10 mouse cellular contexts compared by ENCODE assay signal in genomic region chr17:25270795-25271335, GRCm38 (mm10). TPM values are rescaled to one million over a fixed set of nuclear protein-coding genes. Genes with fewer than 3 reads are reported as not detected.
DNase-seq lines count a peak whose midpoint lies in the region; ATAC-seq and TF ChIP-seq lines count a peak whose summit lies in the region.
"Had no signal": no experiment of that assay in that cellular context is flagged by ENCODE, and none has a peak within 500 bp of the region (broad histone marks: within the 10 kb centered on the region; RNA-seq: fewer than 3 reads in every experiment).

No protein-coding gene starts in this region.

- 91% methylated on average over 2 of the region's 2 CpGs for WGBS in forebrain, embryonic 12.5 days
- 97% methylated on average over 2 of the region's 2 CpGs for WGBS in limb, embryonic 14.5 days
- WGBS in neural tube, embryonic 14.5 days: 82% methylated on average over 2 of the region's 2 CpGs

- DNase-seq in lung, adult 18-20 months: peak; percentile 21 to 57
- no peak for DNase-seq in lung, postnatal 14 days
- DNase-seq in limb, embryonic 14.5 days (ENCODE audit: low spot score): no peak
- DNase-seq in gastrocnemius, adult 8-10 months (ENCODE audit: low spot score in 2 of 2): no peak
- DNase-seq in left cerebral cortex, postnatal 4 days: no peak
- no peak for DNase-seq in spleen, adult 12 weeks (ENCODE audit: low spot score)
- DNase-seq: layer of hippocampus, adult 9-11 months; right cerebral cortex, postnatal 25 days had no signal

- H3K9me3 ChIP-seq in forebrain, embryonic 12.5 days: no peaks in the 10 kb centered on the region
- no peaks in the 10 kb centered on the region for H3K9me3 ChIP-seq in limb, embryonic 14.5 days (ENCODE audit: control insufficient read depth, low read length)
- H3K9me3 ChIP-seq in neural tube, embryonic 14.5 days (ENCODE audit: control insufficient read depth, low read length): no peaks in the 10 kb centered on the region

- no peak for ATAC-seq in forebrain, embryonic 12.5 days (ENCODE audit: low FRiP score)
- no peak for ATAC-seq in limb, embryonic 14.5 days (ENCODE audit: low FRiP score, low read depth)
- no peak for ATAC-seq in neural tube, embryonic 14.5 days (ENCODE audit: low read depth)

- peaks cover 45% of the 10 kb centered on the region for H3K36me3 ChIP-seq in forebrain, embryonic 12.5 days (replicated peaks)
- peaks cover 54% of the 10 kb centered on the region for H3K36me3 ChIP-seq in limb, embryonic 14.5 days (ENCODE audit: control insufficient read depth, insufficient read depth, low read length)
- H3K36me3 ChIP-seq in neural tube, embryonic 14.5 days (ENCODE audit: control insufficient read depth, insufficient read depth, low read length): peaks cover 29% of the 10 kb centered on the region

- no peak for TF ChIP-seq POLR2A in limb, embryonic 14.5 days (IDR thresholded peaks at IDR 0.05; ENCODE audit: borderline replicate concordance, extremely low read depth, insufficient read depth, insufficient read length)

- peak overlapping the region; percentile 99 for H3K4me2 ChIP-seq in forebrain, embryonic 12.5 days
- peak overlapping the region; percentile 98; the same call in 1 of the 2 replicates for H3K4me2 ChIP-seq in limb, embryonic 14.5 days (replicated peaks; ENCODE audit: low read depth, low read length, severe bottlenecking)
- peak overlapping the region; percentile 96; the same call in 1 of the 2 replicates for H3K4me2 ChIP-seq in neural tube, embryonic 14.5 days (ENCODE audit: low read depth, low read length)

- intact Hi-C loops in left cerebral cortex, postnatal 4 days (cut with DNase I): loop anchor here (5.0 kb wide), 1 partner anchor 254 kb away; the partner anchor contains the start of genes Cramp1l and Ift140

- H3K27ac ChIP-seq in forebrain, embryonic 12.5 days: no peak overlapping the region
- H3K27ac ChIP-seq in limb, embryonic 14.5 days (replicated peaks; ENCODE audit: low read depth, low read length): no peak overlapping the region
- H3K27ac ChIP-seq in neural tube, embryonic 14.5 days (ENCODE audit: low read depth, low read length): no peak overlapping the region

- no peaks in the 10 kb centered on the region for H3K27me3 ChIP-seq in forebrain, embryonic 12.5 days
- no peaks in the 10 kb centered on the region for H3K27me3 ChIP-seq in limb, embryonic 14.5 days (ENCODE audit: control insufficient read depth, insufficient read depth, low read length)
- H3K27me3 ChIP-seq in neural tube, embryonic 14.5 days (ENCODE audit: control insufficient read depth, insufficient read depth, low read length): no peaks in the 10 kb centered on the region

- peaks cover 39% of the 10 kb centered on the region for H3K4me1 ChIP-seq in forebrain, embryonic 12.5 days
- H3K4me1 ChIP-seq in limb, embryonic 14.5 days (ENCODE audit: control insufficient read depth, insufficient read depth, low read length): peaks cover 18% of the 10 kb centered on the region
- peaks cover 21% of the 10 kb centered on the region for H3K4me1 ChIP-seq in neural tube, embryonic 14.5 days (ENCODE audit: control insufficient read depth, insufficient read depth, low read length)

- peak overlapping the region; percentile 21; the same call in 1 of the 2 replicates for H3K9ac ChIP-seq in forebrain, embryonic 12.5 days
- H3K9ac ChIP-seq in limb, embryonic 14.5 days (ENCODE audit: low read depth, low read length, severe bottlenecking): peak overlapping the region; percentile 100
- no peak overlapping the region for H3K9ac ChIP-seq in neural tube, embryonic 14.5 days (replicated peaks; ENCODE audit: low read depth, low read length)

- H3K4me3 ChIP-seq in forebrain, embryonic 12.5 days (replicated peaks): peak overlapping the region; percentile 97
- peak overlapping the region; percentile 99 for H3K4me3 ChIP-seq in limb, embryonic 14.5 days (replicated peaks; ENCODE audit: low read length)
- no peak overlapping the region for H3K4me3 ChIP-seq in neural tube, embryonic 14.5 days (ENCODE audit: low read depth, low read length)

RNA-seq across cellular contexts. Expression of gene Ube2i, which starts 3.6 kb away (rescaled TPM):
- 849 and 866 TPM in 2 replicates for polyA plus RNA-seq in forebrain, embryonic 12.5 days (2016; fragmentation: Nextera tagmentation; extraction: Ambion mirVana)
- polyA plus RNA-seq in limb, embryonic 14.5 days (2012; rRNA removed): 434 and 540 TPM in 2 replicates
- polyA plus RNA-seq in limb, embryonic 14.5 days (2014; fragmentation: Nextera tagmentation; extraction: Ambion mirVana): 533 and 582 TPM in 2 replicates
- 405 and 444 TPM in 2 replicates for polyA plus RNA-seq in neural tube, embryonic 14.5 days (2014; fragmentation: Nextera tagmentation; extraction: Ambion mirVana)
- total RNA-seq in gastrocnemius, adult 8-10 months (2022): 10 to 100 TPM; 57.0 to 66.7 (median 58.0) TPM
- total RNA-seq in left cerebral cortex, postnatal 4 days (2021): 100 to 1,000 TPM; 297 to 302 TPM

RNA-seq across cellular contexts. Expression of gene Baiap3, which starts 14.7 kb away (rescaled TPM):
- polyA plus RNA-seq in forebrain, embryonic 12.5 days (2016; fragmentation: Nextera tagmentation; extraction: Ambion mirVana): 2.9 and 3.8 TPM in 2 replicates
- 1.5 and 1.9 TPM in 2 replicates for polyA plus RNA-seq in limb, embryonic 14.5 days (2012; rRNA removed)
- polyA plus RNA-seq in limb, embryonic 14.5 days (2014; fragmentation: Nextera tagmentation; extraction: Ambion mirVana): 0.89 and 1.5 TPM in 2 replicates
- 5.8 and 7.1 TPM in 2 replicates for polyA plus RNA-seq in neural tube, embryonic 14.5 days (2014; fragmentation: Nextera tagmentation; extraction: Ambion mirVana)
- total RNA-seq in gastrocnemius, adult 8-10 months (2022): not detected
- total RNA-seq in left cerebral cortex, postnatal 4 days (2021): 10 to 100 TPM in 1 of 2 experiments, 1 to 10 TPM in 1; 5.2 to 24.2 TPM

RNA-seq across cellular contexts. Expression of gene Prss34, which starts 27.3 kb away (rescaled TPM):
- polyA plus RNA-seq in forebrain, embryonic 12.5 days (2016; fragmentation: Nextera tagmentation; extraction: Ambion mirVana): not detected in 2 replicates
- 6.0 and 8.5 TPM in 2 replicates for polyA plus RNA-seq in limb, embryonic 14.5 days (2012; rRNA removed)
- polyA plus RNA-seq in limb, embryonic 14.5 days (2014; fragmentation: Nextera tagmentation; extraction: Ambion mirVana): 6.7 and 10.6 TPM in 2 replicates
- polyA plus RNA-seq in neural tube, embryonic 14.5 days (2014; fragmentation: Nextera tagmentation; extraction: Ambion mirVana): not detected in 2 replicates
- under 1 TPM; 0.27 to 0.56 (median 0.33) TPM for total RNA-seq in gastrocnemius, adult 8-10 months (2022)
- 1 to 10 TPM; 1.2 to 1.3 TPM for total RNA-seq in left cerebral cortex, postnatal 4 days (2021)

RNA-seq across cellular contexts. Expression of gene Tsr3, which starts 30.9 kb away (rescaled TPM):
- 61.0 and 64.2 TPM in 2 replicates for polyA plus RNA-seq in forebrain, embryonic 12.5 days (2016; fragmentation: Nextera tagmentation; extraction: Ambion mirVana)
- 40.6 and 43.7 TPM in 2 replicates for polyA plus RNA-seq in limb, embryonic 14.5 days (2012; rRNA removed)
- 46.3 and 47.9 TPM in 2 replicates for polyA plus RNA-seq in limb, embryonic 14.5 days (2014; fragmentation: Nextera tagmentation; extraction: Ambion mirVana)
- 56.4 and 57.1 TPM in 2 replicates for polyA plus RNA-seq in neural tube, embryonic 14.5 days (2014; fragmentation: Nextera tagmentation; extraction: Ambion mirVana)
- total RNA-seq in gastrocnemius, adult 8-10 months (2022): 10 to 100 TPM; 14.2 to 19.1 (median 15.6) TPM
- 10 to 100 TPM; 29.7 to 33.8 TPM for total RNA-seq in left cerebral cortex, postnatal 4 days (2021)

RNA-seq across cellular contexts. Expression of gene Gnptg, which starts 30.9 kb away (rescaled TPM):
- 60.1 and 64.4 TPM in 2 replicates for polyA plus RNA-seq in forebrain, embryonic 12.5 days (2016; fragmentation: Nextera tagmentation; extraction: Ambion mirVana)
- polyA plus RNA-seq in limb, embryonic 14.5 days (2012; rRNA removed): 29.4 and 34.7 TPM in 2 replicates
- polyA plus RNA-seq in limb, embryonic 14.5 days (2014; fragmentation: Nextera tagmentation; extraction: Ambion mirVana): 30.9 and 33.4 TPM in 2 replicates
- polyA plus RNA-seq in neural tube, embryonic 14.5 days (2014; fragmentation: Nextera tagmentation; extraction: Ambion mirVana): 88.4 and 110 TPM in 2 replicates
- 10 to 100 TPM; 12.8 to 17.2 (median 14.8) TPM for total RNA-seq in gastrocnemius, adult 8-10 months (2022)
- 10 to 100 TPM; 54.6 to 56.0 TPM for total RNA-seq in left cerebral cortex, postnatal 4 days (2021)

Comparison
In these comparisons a context has a peak if more than half of its experiments do, and no peak if none do; other contexts are left out.
1. DNase-seq: peak in lung, adult 18-20 months (2 of 2); none in lung, postnatal 14 days (single experiment), limb, embryonic 14.5 days (single experiment), gastrocnemius, adult 8-10 months (0 of 2), left cerebral cortex, postnatal 4 days (single experiment) and spleen, adult 12 weeks (single experiment).
2. Peak in every context shown above with its lines, with median percentiles within 50 percentile points of each other: H3K4me2 ChIP-seq.